Mouse (Mus musculus): Measurements from ENCODE around the gene Zbtb16.
A peak's percentile ranks its signal among the peaks of the same experiment; 100 is the strongest.

Zbtb16 gene

GRCm38 (mm10) chr9:48741433-48742077, 94.5 kb downstream of the Zbtb16 start:
- no peak for DNase-seq

- no peak for DNase-seq
Observed at GRCm38 (mm10) chr9:48740732-48741255, 95.2 kb downstream of the Zbtb16 start.

GRCm38 (mm10) chr9:48740098-48740505, 95.9 kb downstream of the Zbtb16 start:
- peak; percentile 93 for DNase-seq

- no peak for DNase-seq
Observed at GRCm38 (mm10) chr9:48738795-48739476, 97.1 kb downstream of the Zbtb16 start.

GRCm38 (mm10) chr9:48737911-48738310, 98.1 kb downstream of the Zbtb16 start:
- no peak for DNase-seq

GRCm38 (mm10) chr9:48737210-48737850, 98.7 kb downstream of the Zbtb16 start:
- peak; percentile 64 for DNase-seq

- DNase-seq = no peak
Observed at GRCm38 (mm10) chr9:48736361-48737209, 99.4 kb downstream of the Zbtb16 start.

- no peak for DNase-seq
Observed at GRCm38 (mm10) chr9:48735466-48736312, 100.3 kb downstream of the Zbtb16 start.

GRCm38 (mm10) chr9:48734725-48735465, 101.1 kb downstream of the Zbtb16 start:
- DNase-seq = no peak

GRCm38 (mm10) chr9:48733817-48734544, 102.0 kb downstream of the Zbtb16 start:
- DNase-seq = no peak

- DNase-seq = no peak
Observed at GRCm38 (mm10) chr9:48733083-48733482, 102.9 kb downstream of the Zbtb16 start.

GRCm38 (mm10) chr9:48731651-48732536, 104.1 kb downstream of the Zbtb16 start:
- no peak for DNase-seq

- no peak for DNase-seq
Observed at GRCm38 (mm10) chr9:48730446-48730979, 105.5 kb downstream of the Zbtb16 start.

GRCm38 (mm10) chr9:48729471-48729870, 106.6 kb downstream of the Zbtb16 start:
- DNase-seq = no peak

- DNase-seq = no peak
Observed at GRCm38 (mm10) chr9:48728731-48729123, 107.3 kb downstream of the Zbtb16 start.

GRCm38 (mm10) chr9:48728083-48728730, 107.8 kb downstream of the Zbtb16 start:
- no peak for DNase-seq

- no peak for DNase-seq
Observed at GRCm38 (mm10) chr9:48726341-48726740, 109.7 kb downstream of the Zbtb16 start.

GRCm38 (mm10) chr9:48725918-48726317, 110.1 kb downstream of the Zbtb16 start:
- DNase-seq = no peak

GRCm38 (mm10) chr9:48725161-48725560, 110.9 kb downstream of the Zbtb16 start:
- no peak for DNase-seq

Data from right cerebral cortex, postnatal 14 days (tissue).